Mouse (Mus musculus): ENCODE data around the gene Emilin2. TPM values are rescaled to one million over a fixed set of nuclear protein-coding genes. Genes with fewer than 3 reads are reported as not detected.
A peak's percentile ranks its signal among the peaks of the same experiment; 100 is the strongest.

The Emilin2 gene
- polyA plus RNA-seq, 1 experiment from 2014 or later, result 2.7 TPM

GRCm38 (mm10) chr17:71256068-71256615 is 55.6 kb downstream of the Emilin2 start:
- Histone ChIP-seq H3K27ac (ENCODE audit: low read length) (no peak overlapping the region), H3K27me3 (ENCODE audit: insufficient read depth, low read length) (no peaks in the 10 kb centered on the region), H3K36me3 (ENCODE audit: insufficient read depth, low read length) (no peaks in the 10 kb centered on the region), H3K9me3 (ENCODE audit: low read length) (no peaks in the 10 kb centered on the region), H3K4me2 (replicated peaks; ENCODE audit: low read depth, low read length) (no peak overlapping the region), H3K9ac (replicated peaks; ENCODE audit: low read length) (no peak overlapping the region), H3K4me3 (ENCODE audit: low read length) (no peak overlapping the region), H3K4me1 (ENCODE audit: insufficient read depth, low read length) (peaks cover 30% of the 10 kb centered on the region)
- WGBS, result 73% methylated on average over 14 of the region's 14 CpGs
- no peak for ATAC-seq (ENCODE audit: low FRiP score, low TSS enrichment)

GRCm38 (mm10) chr17:71254736-71255135 is 57.0 kb downstream of the Emilin2 start:
- peaks cover 2% of the 10 kb centered on the region; the same call in 1 of the 2 replicates for H3K36me3 ChIP-seq (ENCODE audit: insufficient read depth, low read length)
- H3K4me3 ChIP-seq (ENCODE audit: low read length), result no peak overlapping the region
- 54% methylated on average over 6 of the region's 6 CpGs for WGBS
- peaks cover 41% of the 10 kb centered on the region for H3K4me1 ChIP-seq (ENCODE audit: insufficient read depth, low read length)
- H3K9me3 ChIP-seq (ENCODE audit: low read length), result no peaks in the 10 kb centered on the region
- no peak overlapping the region for H3K4me2 ChIP-seq (replicated peaks; ENCODE audit: low read depth, low read length)
- ATAC-seq (ENCODE audit: low FRiP score, low TSS enrichment), result no peak
- H3K27ac ChIP-seq (ENCODE audit: low read length), result no peak overlapping the region; the same call in 1 of the 2 replicates
- no peak overlapping the region for H3K9ac ChIP-seq (replicated peaks; ENCODE audit: low read length)
- no peaks in the 10 kb centered on the region for H3K27me3 ChIP-seq (ENCODE audit: insufficient read depth, low read length)

GRCm38 (mm10) chr17:71254106-71254505 is 57.7 kb downstream of the Emilin2 start:
- no peak overlapping the region for H3K4me3 ChIP-seq (ENCODE audit: low read length)
- H3K9me3 ChIP-seq (ENCODE audit: low read length), result no peaks in the 10 kb centered on the region
- H3K27ac ChIP-seq (ENCODE audit: low read length), result peak overlapping the region; percentile 14
- ATAC-seq (ENCODE audit: low FRiP score, low TSS enrichment), result no peak
- peaks cover 8% of the 10 kb centered on the region; the same call in 1 of the 2 replicates for H3K36me3 ChIP-seq (ENCODE audit: insufficient read depth, low read length)
- 61% methylated on average over 5 of the region's 5 CpGs for WGBS
- H3K9ac ChIP-seq (replicated peaks; ENCODE audit: low read length), result no peak overlapping the region
- H3K4me1 ChIP-seq (ENCODE audit: insufficient read depth, low read length), result peaks cover 39% of the 10 kb centered on the region
- H3K4me2 ChIP-seq (replicated peaks; ENCODE audit: low read depth, low read length), result no peak overlapping the region
- H3K27me3 ChIP-seq (ENCODE audit: insufficient read depth, low read length), result no peaks in the 10 kb centered on the region

- Histone ChIP-seq H3K9ac (replicated peaks; ENCODE audit: low read length) (no peak overlapping the region), H3K27me3 (ENCODE audit: insufficient read depth, low read length) (no peaks in the 10 kb centered on the region), H3K4me1 (ENCODE audit: insufficient read depth, low read length) (peaks cover 39% of the 10 kb centered on the region), H3K27ac (ENCODE audit: low read length) (peak overlapping the region; percentile 14), H3K4me2 (replicated peaks; ENCODE audit: low read depth, low read length) (no peak overlapping the region), H3K9me3 (ENCODE audit: low read length) (no peaks in the 10 kb centered on the region), H3K36me3 (ENCODE audit: insufficient read depth, low read length) (peaks cover 10% of the 10 kb centered on the region), H3K4me3 (ENCODE audit: low read length) (no peak overlapping the region)
- WGBS, result 72% methylated on average over 2 of the region's 2 CpGs
- ATAC-seq (ENCODE audit: low FRiP score, low TSS enrichment), result no peak
Observed at GRCm38 (mm10) chr17:71253391-71253790, 58.4 kb downstream of the Emilin2 start.

GRCm38 (mm10) chr17:71252101-71252500 is 59.7 kb downstream of the Emilin2 start:
- WGBS, result 69% methylated on average over 9 of the region's 9 CpGs

GRCm38 (mm10) chr17:71251601-71252001 is 60.2 kb downstream of the Emilin2 start:
- Histone ChIP-seq H3K9ac (replicated peaks; ENCODE audit: low read length) (no peak overlapping the region), H3K27me3 (ENCODE audit: insufficient read depth, low read length) (no peaks in the 10 kb centered on the region), H3K4me2 (replicated peaks; ENCODE audit: low read depth, low read length) (no peak overlapping the region), H3K27ac (ENCODE audit: low read length) (peak overlapping the region; percentile 54), H3K4me1 (ENCODE audit: insufficient read depth, low read length) (peaks cover 39% of the 10 kb centered on the region), H3K36me3 (ENCODE audit: insufficient read depth, low read length) (peaks cover 27% of the 10 kb centered on the region), H3K4me3 (ENCODE audit: low read length) (no peak overlapping the region), H3K9me3 (ENCODE audit: low read length) (no peaks in the 10 kb centered on the region)
- WGBS, result 23% methylated on average over 6 of the region's 6 CpGs
- peak; percentile 73 for ATAC-seq (ENCODE audit: low FRiP score, low TSS enrichment)

More at GRCm38 (mm10) chr17:71252101-71252500, 59.7 kb downstream of the Emilin2 start:
- Histone ChIP-seq H3K4me1 (ENCODE audit: insufficient read depth, low read length) (peaks cover 39% of the 10 kb centered on the region), H3K9ac (replicated peaks; ENCODE audit: low read length) (no peak overlapping the region), H3K4me2 (replicated peaks; ENCODE audit: low read depth, low read length) (no peak overlapping the region), H3K36me3 (ENCODE audit: insufficient read depth, low read length) (peaks cover 22% of the 10 kb centered on the region), H3K27ac (ENCODE audit: low read length) (peak overlapping the region; percentile 54), H3K4me3 (ENCODE audit: low read length) (no peak overlapping the region), H3K9me3 (ENCODE audit: low read length) (no peaks in the 10 kb centered on the region), H3K27me3 (ENCODE audit: insufficient read depth, low read length) (no peaks in the 10 kb centered on the region)
- ATAC-seq (ENCODE audit: low FRiP score, low TSS enrichment), result no peak

DNA sequence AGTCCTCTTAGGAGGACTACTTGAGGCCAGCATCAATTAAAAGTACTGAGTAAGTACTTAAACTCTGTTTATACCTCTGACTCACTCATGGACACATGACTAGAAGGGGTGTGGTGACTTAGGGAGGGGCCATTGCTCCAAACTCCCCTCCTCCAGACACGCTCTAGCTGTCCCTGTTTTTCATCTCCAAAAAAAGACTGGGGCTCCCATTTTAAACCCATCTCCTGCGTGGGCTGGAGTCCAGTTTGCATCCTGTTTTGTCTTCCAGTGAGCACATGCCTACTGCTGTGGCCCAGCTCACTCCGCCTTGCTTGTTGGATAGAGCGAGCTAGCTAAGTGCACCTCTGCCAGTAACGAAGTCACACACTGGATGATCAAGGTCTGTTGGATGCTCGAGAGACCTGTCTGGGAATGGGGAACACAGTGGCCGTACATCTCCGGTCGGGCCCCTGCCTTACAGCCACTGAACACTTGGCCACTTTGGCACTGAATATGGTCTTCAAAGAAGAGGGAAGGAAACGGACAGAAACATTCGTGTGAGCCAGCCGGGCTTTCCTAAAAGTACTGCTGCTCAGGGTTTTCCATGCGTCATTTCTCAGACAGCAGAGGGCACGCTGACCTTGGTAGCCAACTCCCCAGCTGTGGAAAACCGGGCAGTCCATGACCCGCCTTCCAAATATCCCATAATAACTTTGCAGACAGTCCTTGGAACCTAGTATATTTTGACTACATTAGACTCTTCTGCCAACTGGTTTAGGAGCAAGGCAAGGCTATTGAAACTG is 60.8 kb downstream of the Emilin2 start:
- peaks cover 33% of the 10 kb centered on the region for H3K36me3 ChIP-seq (ENCODE audit: insufficient read depth, low read length)
- peaks cover 39% of the 10 kb centered on the region for H3K4me1 ChIP-seq (ENCODE audit: insufficient read depth, low read length)
- 66% methylated on average over 16 of the region's 16 CpGs for WGBS
- no peaks in the 10 kb centered on the region for H3K27me3 ChIP-seq (ENCODE audit: insufficient read depth, low read length)
- peak; percentile 14; the same call in 1 of the 2 replicates for ATAC-seq (ENCODE audit: low FRiP score, low TSS enrichment)
- peak overlapping the region; percentile 54 for H3K27ac ChIP-seq (ENCODE audit: low read length)
- no peak overlapping the region for H3K4me3 ChIP-seq (ENCODE audit: low read length)
- no peaks in the 10 kb centered on the region for H3K9me3 ChIP-seq (ENCODE audit: low read length)
- 0 out of 2 replicates have a peak overlapping the region, but pooled peaks have one; percentile 25 for H3K9ac ChIP-seq (replicated peaks; ENCODE audit: low read length)
- H3K4me2 ChIP-seq (replicated peaks; ENCODE audit: low read depth, low read length), result no peak overlapping the region

GRCm38 (mm10) chr17:71250046-71250445 is 61.7 kb downstream of the Emilin2 start:
- Histone ChIP-seq H3K9ac (replicated peaks; ENCODE audit: low read length) (no peak overlapping the region), H3K4me2 (replicated peaks; ENCODE audit: low read depth, low read length) (no peak overlapping the region), H3K4me1 (ENCODE audit: insufficient read depth, low read length) (peaks cover 39% of the 10 kb centered on the region), H3K9me3 (ENCODE audit: low read length) (no peaks in the 10 kb centered on the region), H3K4me3 (ENCODE audit: low read length) (no peak overlapping the region), H3K27me3 (ENCODE audit: insufficient read depth, low read length) (no peaks in the 10 kb centered on the region), H3K27ac (ENCODE audit: low read length) (no peak overlapping the region), H3K36me3 (ENCODE audit: insufficient read depth, low read length) (peaks cover 41% of the 10 kb centered on the region)
- ATAC-seq (ENCODE audit: low FRiP score, low TSS enrichment), result no peak
- 51% methylated on average over 2 of the region's 2 CpGs for WGBS

GRCm38 (mm10) chr17:71248963-71249362 is 62.8 kb downstream of the Emilin2 start:
- peaks cover 51% of the 10 kb centered on the region for H3K36me3 ChIP-seq (ENCODE audit: insufficient read depth, low read length)
- 86% methylated on average over 6 of the region's 6 CpGs for WGBS
- H3K4me2 ChIP-seq (replicated peaks; ENCODE audit: low read depth, low read length), result no peak overlapping the region
- no peak for ATAC-seq (ENCODE audit: low FRiP score, low TSS enrichment)
- no peaks in the 10 kb centered on the region for H3K27me3 ChIP-seq (ENCODE audit: insufficient read depth, low read length)
- no peak overlapping the region for H3K9ac ChIP-seq (replicated peaks; ENCODE audit: low read length)
- H3K4me3 ChIP-seq (ENCODE audit: low read length), result no peak overlapping the region
- H3K27ac ChIP-seq (ENCODE audit: low read length), result no peak overlapping the region
- peaks cover 35% of the 10 kb centered on the region for H3K4me1 ChIP-seq (ENCODE audit: insufficient read depth, low read length)
- no peaks in the 10 kb centered on the region for H3K9me3 ChIP-seq (ENCODE audit: low read length)

GRCm38 (mm10) chr17:71246022-71246421 is 65.8 kb downstream of the Emilin2 start:
- Histone ChIP-seq H3K4me2 (replicated peaks; ENCODE audit: low read depth, low read length) (no peak overlapping the region), H3K36me3 (ENCODE audit: insufficient read depth, low read length) (peaks cover 79% of the 10 kb centered on the region), H3K4me3 (ENCODE audit: low read length) (no peak overlapping the region), H3K9me3 (ENCODE audit: low read length) (no peaks in the 10 kb centered on the region), H3K4me1 (ENCODE audit: insufficient read depth, low read length) (peaks cover 14% of the 10 kb centered on the region), H3K27ac (ENCODE audit: low read length) (no peak overlapping the region), H3K9ac (replicated peaks; ENCODE audit: low read length) (no peak overlapping the region), H3K27me3 (ENCODE audit: insufficient read depth, low read length) (no peaks in the 10 kb centered on the region)
- WGBS, result 86% methylated on average over 4 of the region's 4 CpGs
- ATAC-seq (ENCODE audit: low FRiP score, low TSS enrichment), result no peak
